Mouse (Mus musculus) bone marrow macrophage, adult 2 months (primary cell): ENCODE results near the gene Gpr183.

ENCODE experiments used
- CTCF ChIP-seq: IDR thresholded peaks from 2 replicates; pipeline ENCODE4 v1.5.1; 2012; ENCODE audit warnings: low read depth, mild to moderate bottlenecking, low read length, moderate library complexity
- POLR2A ChIP-seq: IDR thresholded peaks from 2 replicates; pipeline ENCODE4 v1.6.1; 2012; ENCODE audit warnings: mild to moderate bottlenecking, low read depth, low read length, borderline replicate concordance

- TF ChIP-seq CTCF = no peak
- no peak for TF ChIP-seq POLR2A
Measured at GRCm38 (mm10) chr14:121952046-121952400, 13.0 kb downstream of the Gpr183 start.
